Mouse (Mus musculus): ENCODE measurements around the gene Mxd3.

DNA sequence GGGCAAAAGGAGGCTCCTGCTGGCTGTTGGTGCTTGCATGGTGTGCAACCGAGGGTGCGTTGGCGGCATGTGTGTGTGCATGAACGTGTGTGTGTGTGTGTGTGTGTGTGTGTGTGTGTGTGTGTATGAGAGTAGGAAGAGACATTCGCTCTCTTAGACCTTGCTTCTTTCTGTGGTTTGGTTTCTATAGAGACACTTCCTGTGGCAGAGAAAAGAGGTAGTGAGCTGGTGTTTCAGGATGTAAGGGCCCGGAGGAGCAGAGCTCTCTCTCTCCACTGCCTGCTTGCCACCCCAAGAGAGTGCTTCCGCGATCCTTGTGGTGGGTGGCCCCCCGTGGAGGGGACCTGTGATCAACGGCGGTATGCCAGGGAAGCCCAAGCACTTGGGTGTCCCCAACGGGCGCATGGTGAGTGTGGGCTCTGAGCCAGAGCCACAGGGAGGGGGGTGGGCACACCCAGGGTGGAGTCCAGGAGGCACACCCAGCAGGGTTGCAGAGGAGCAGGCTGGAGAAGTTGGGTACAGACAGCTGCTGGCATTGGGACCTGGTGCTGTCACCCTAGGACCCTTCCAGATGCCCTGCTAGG is 40.0 kb upstream of the Mxd3 start, which contains the start of gene Rgs14:
- TF ChIP-seq CTCF (IDR thresholded peaks at IDR 0.05; ENCODE audit: low read depth, low read length) (no peak), POLR2A (IDR thresholded peaks at IDR 0.05; ENCODE audit: borderline replicate concordance, low read depth, low read length) (peak; percentile 59; the same call in 1 of the 2 replicates)
